Comparison of ENCODE assay signal across 8 mouse cellular contexts in genomic region chr10:81287513-81288157, GRCm38 (mm10). TPM values are rescaled to one million over a fixed set of nuclear protein-coding genes. Genes with fewer than 3 reads are reported as not detected.
DNase-seq lines count a peak whose midpoint lies in the region; ATAC-seq and TF ChIP-seq lines count a peak whose summit lies in the region.

No protein-coding gene starts in this region.

- H3K36me3 ChIP-seq in embryonic facial prominence, embryonic 10.5 days (replicated peaks) = no peaks in the 10 kb centered on the region
- H3K36me3 ChIP-seq in stomach, embryonic 16.5 days (ENCODE audit: control insufficient read depth, insufficient read depth, low read length) = no peaks in the 10 kb centered on the region
- no peaks in the 10 kb centered on the region for H3K36me3 ChIP-seq in midbrain, embryonic 16.5 days (ENCODE audit: control insufficient read depth, insufficient read depth, low read length)

- H3K27ac ChIP-seq in embryonic facial prominence, embryonic 10.5 days (replicated peaks) = no peak overlapping the region
- peak overlapping the region; percentile 84; the same call in 1 of the 2 replicates for H3K27ac ChIP-seq in stomach, embryonic 16.5 days (ENCODE audit: low read length)
- H3K27ac ChIP-seq in midbrain, embryonic 16.5 days (ENCODE audit: low read length) = no peak overlapping the region

- no peak overlapping the region for H3K4me3 ChIP-seq in embryonic facial prominence, embryonic 10.5 days
- no peak overlapping the region for H3K4me3 ChIP-seq in lung, adult 2 months (replicated peaks; ENCODE audit: extremely low read depth, low read depth, low read length)
- no peak overlapping the region for H3K4me3 ChIP-seq in stomach, embryonic 16.5 days (replicated peaks; ENCODE audit: low read length)
- H3K4me3 ChIP-seq in midbrain, embryonic 16.5 days (ENCODE audit: low read depth, low read length) = no peak overlapping the region

- TF ChIP-seq CTCF in lung, adult 2 months (IDR thresholded peaks at IDR 0.05; ENCODE audit: insufficient read depth, low read length) = peak; percentile 94

- no peak for TF ChIP-seq POLR2A in lung, adult 2 months (IDR thresholded peaks at IDR 0.05; ENCODE audit: borderline replicate concordance, extremely low read depth, low read depth, low read length)

- peaks cover 92% of the 10 kb centered on the region for H3K27me3 ChIP-seq in embryonic facial prominence, embryonic 10.5 days (replicated peaks; ENCODE audit: low read depth, poor library complexity, severe bottlenecking)
- peaks cover 14% of the 10 kb centered on the region for H3K27me3 ChIP-seq in stomach, embryonic 16.5 days (ENCODE audit: control insufficient read depth, insufficient read depth, low read length)
- H3K27me3 ChIP-seq in midbrain, embryonic 16.5 days (ENCODE audit: control insufficient read depth, insufficient read depth, low read depth, low read length) = peaks cover 28% of the 10 kb centered on the region

- no peaks in the 10 kb centered on the region for H3K9me3 ChIP-seq in embryonic facial prominence, embryonic 10.5 days
- H3K9me3 ChIP-seq in stomach, embryonic 16.5 days (replicated peaks; ENCODE audit: control insufficient read depth, low read length) = no peaks in the 10 kb centered on the region
- no peaks in the 10 kb centered on the region for H3K9me3 ChIP-seq in midbrain, embryonic 16.5 days (replicated peaks; ENCODE audit: control insufficient read depth, low read length, poor library complexity, severe bottlenecking)

- WGBS in embryonic facial prominence, embryonic 10.5 days = 66% methylated on average over 8 of the region's 8 CpGs
- 49% methylated on average over 8 of the region's 8 CpGs for WGBS in lung, adult 2 months
- WGBS in stomach, embryonic 16.5 days = 58% methylated on average over 8 of the region's 8 CpGs
- 67% methylated on average over 8 of the region's 8 CpGs for WGBS in midbrain, embryonic 16.5 days

- DNase-seq in gastrocnemius, postnatal 10 days = peak; percentile 72
- no peak for DNase-seq in gastrocnemius, adult 8-10 months (ENCODE audit: low spot score in 2 of 2)
- peak; percentile 63 for DNase-seq in urinary bladder, postnatal 25 days (ENCODE audit: low spot score)
- DNase-seq in urinary bladder, adult 2 months (ENCODE audit: low spot score) = no peak
- DNase-seq in embryonic facial prominence, embryonic 10.5 days (ENCODE audit: low spot score) = peak; percentile 68
- DNase-seq in lung, adult 2 months = peak; percentile 60

- peaks cover 56% of the 10 kb centered on the region for H3K4me1 ChIP-seq in embryonic facial prominence, embryonic 10.5 days
- H3K4me1 ChIP-seq in lung, adult 2 months (ENCODE audit: control insufficient read depth, insufficient read depth, low read length) = peaks cover 6% of the 10 kb centered on the region; the same call in 1 of the 2 replicates
- H3K4me1 ChIP-seq in stomach, embryonic 16.5 days (ENCODE audit: control insufficient read depth, insufficient read depth, low read length) = peaks cover 35% of the 10 kb centered on the region
- H3K4me1 ChIP-seq in midbrain, embryonic 16.5 days (ENCODE audit: control insufficient read depth, insufficient read depth, low read length) = peaks cover 7% of the 10 kb centered on the region; the same call in 1 of the 2 replicates

- 0 out of 2 replicates have a peak overlapping the region, but pooled peaks have one; percentile 25 for H3K4me2 ChIP-seq in stomach, embryonic 16.5 days (ENCODE audit: low read depth, low read length)
- no peak overlapping the region for H3K4me2 ChIP-seq in midbrain, embryonic 16.5 days (ENCODE audit: low read length)

- H3K9ac ChIP-seq in stomach, embryonic 16.5 days (ENCODE audit: low read length) = peak overlapping the region; percentile 10; the same call in 1 of the 2 replicates
- H3K9ac ChIP-seq in midbrain, embryonic 16.5 days (ENCODE audit: low read depth, low read length) = no peak overlapping the region

- no peak for ATAC-seq in stomach, embryonic 16.5 days (ENCODE audit: insufficient read depth, low FRiP score)
- no peak for ATAC-seq in midbrain, embryonic 16.5 days

RNA-seq across cellular contexts. Expression of gene Tjp3, which starts 3.7 kb away (rescaled TPM):
- under 1 TPM; 0.14 to 0.36 TPM for total RNA-seq in gastrocnemius, postnatal 10 days (2021)
- total RNA-seq in gastrocnemius, adult 8-10 months (2022) = not detected
- 23.7 and 25.1 TPM in 2 replicates for polyA plus RNA-seq in urinary bladder, adult 2 months (2012; rRNA removed)
- polyA plus RNA-seq in embryonic facial prominence, embryonic 10.5 days (2016; fragmentation: Nextera tagmentation; extraction: Ambion mirVana) = 8.9 and 9.0 TPM in 2 replicates
- polyA plus RNA-seq in lung, adult 2 months (2012; rRNA removed) = 27.6 and 27.7 TPM in 2 replicates
- 29.1 and 35.7 TPM in 2 replicates for polyA plus RNA-seq in stomach, embryonic 16.5 days (2015; fragmentation: Nextera tagmentation; extraction: Ambion mirVana)
- polyA plus RNA-seq in midbrain, embryonic 16.5 days (2015; fragmentation: Nextera tagmentation; extraction: Ambion mirVana) = 9.2 and 10.1 TPM in 2 replicates

RNA-seq across cellular contexts. Expression of gene Pip5k1c, which starts 5.1 kb away (rescaled TPM):
- total RNA-seq in gastrocnemius, postnatal 10 days (2021) = 10 to 100 TPM; 24.0 to 30.8 TPM
- 10 to 100 TPM; 18.5 to 22.8 (median 21.9) TPM for total RNA-seq in gastrocnemius, adult 8-10 months (2022)
- polyA plus RNA-seq in urinary bladder, adult 2 months (2012; rRNA removed) = 38.6 and 48.9 TPM in 2 replicates
- polyA plus RNA-seq in embryonic facial prominence, embryonic 10.5 days (2016; fragmentation: Nextera tagmentation; extraction: Ambion mirVana) = 72.2 and 72.4 TPM in 2 replicates
- 103 and 104 TPM in 2 replicates for polyA plus RNA-seq in lung, adult 2 months (2012; rRNA removed)
- 40.8 and 41.8 TPM in 2 replicates for polyA plus RNA-seq in stomach, embryonic 16.5 days (2015; fragmentation: Nextera tagmentation; extraction: Ambion mirVana)
- 135 and 147 TPM in 2 replicates for polyA plus RNA-seq in midbrain, embryonic 16.5 days (2015; fragmentation: Nextera tagmentation; extraction: Ambion mirVana)

RNA-seq across cellular contexts. Expression of gene Apba3, which starts 20.9 kb away (rescaled TPM):
- total RNA-seq in gastrocnemius, postnatal 10 days (2021) = 10 to 100 TPM; 61.6 to 63.5 TPM
- 100 to 1,000 TPM in 2 of 4 experiments, 10 to 100 TPM in 2; 94.6 to 106 (median 98.8) TPM for total RNA-seq in gastrocnemius, adult 8-10 months (2022)
- polyA plus RNA-seq in urinary bladder, adult 2 months (2012; rRNA removed) = 45.9 and 48.3 TPM in 2 replicates
- polyA plus RNA-seq in embryonic facial prominence, embryonic 10.5 days (2016; fragmentation: Nextera tagmentation; extraction: Ambion mirVana) = 57.2 and 57.5 TPM in 2 replicates
- polyA plus RNA-seq in lung, adult 2 months (2012; rRNA removed) = 86.4 and 104 TPM in 2 replicates
- 61.6 and 66.9 TPM in 2 replicates for polyA plus RNA-seq in stomach, embryonic 16.5 days (2015; fragmentation: Nextera tagmentation; extraction: Ambion mirVana)
- 28.8 and 33.8 TPM in 2 replicates for polyA plus RNA-seq in midbrain, embryonic 16.5 days (2015; fragmentation: Nextera tagmentation; extraction: Ambion mirVana)

RNA-seq across cellular contexts. Expression of gene Mrpl54, which starts 20.9 kb away (rescaled TPM):
- total RNA-seq in gastrocnemius, postnatal 10 days (2021) = 100 to 1,000 TPM in 1 of 2 experiments, 10 to 100 TPM in 1; 93.7 to 108 TPM
- total RNA-seq in gastrocnemius, adult 8-10 months (2022) = 100 to 1,000 TPM in 3 of 4 experiments, 10 to 100 TPM in 1; 96.1 to 111 (median 102) TPM
- polyA plus RNA-seq in urinary bladder, adult 2 months (2012; rRNA removed) = 95.9 and 103 TPM in 2 replicates
- 223 and 237 TPM in 2 replicates for polyA plus RNA-seq in embryonic facial prominence, embryonic 10.5 days (2016; fragmentation: Nextera tagmentation; extraction: Ambion mirVana)
- polyA plus RNA-seq in lung, adult 2 months (2012; rRNA removed) = 60.1 and 87.9 TPM in 2 replicates
- 197 and 220 TPM in 2 replicates for polyA plus RNA-seq in stomach, embryonic 16.5 days (2015; fragmentation: Nextera tagmentation; extraction: Ambion mirVana)
- 128 and 130 TPM in 2 replicates for polyA plus RNA-seq in midbrain, embryonic 16.5 days (2015; fragmentation: Nextera tagmentation; extraction: Ambion mirVana)

RNA-seq across cellular contexts. Expression of gene Cactin, which starts 33.3 kb away (rescaled TPM):
- 10 to 100 TPM; 11.0 to 14.5 TPM for total RNA-seq in gastrocnemius, postnatal 10 days (2021)
- total RNA-seq in gastrocnemius, adult 8-10 months (2022) = 10 to 100 TPM in 1 of 4 experiments, 1 to 10 TPM in 3; 9.4 to 11.3 (median 9.8) TPM
- polyA plus RNA-seq in urinary bladder, adult 2 months (2012; rRNA removed) = 27.7 and 29.5 TPM in 2 replicates
- polyA plus RNA-seq in embryonic facial prominence, embryonic 10.5 days (2016; fragmentation: Nextera tagmentation; extraction: Ambion mirVana) = 52.3 and 54.3 TPM in 2 replicates
- 30.5 and 36.7 TPM in 2 replicates for polyA plus RNA-seq in lung, adult 2 months (2012; rRNA removed)
- polyA plus RNA-seq in stomach, embryonic 16.5 days (2015; fragmentation: Nextera tagmentation; extraction: Ambion mirVana) = 22.4 and 26.7 TPM in 2 replicates
- polyA plus RNA-seq in midbrain, embryonic 16.5 days (2015; fragmentation: Nextera tagmentation; extraction: Ambion mirVana) = 27.6 and 28.3 TPM in 2 replicates

Comparison
In these comparisons a context has a peak if more than half of its experiments do, and no peak if none do; other contexts are left out.
1. DNase-seq: peak in gastrocnemius, postnatal 10 days (single experiment), urinary bladder, postnatal 25 days (single experiment), embryonic facial prominence, embryonic 10.5 days (single experiment) and lung, adult 2 months (single experiment); none in gastrocnemius, adult 8-10 months (0 of 2) and urinary bladder, adult 2 months (single experiment).